Mouse (Mus musculus) kidney, postnatal 0 days (tissue): ENCODE data around the gene Ttc28. TPM values are rescaled to one million over a fixed set of nuclear protein-coding genes. Genes with fewer than 3 reads are reported as not detected.
"Not testable (repeated sequence)": the region's sequence is repeated elsewhere in the genome, so short reads cannot be mapped to it uniquely, and the experiment has no call there.

ENCODE experiments used
- ATAC-seq: fragments of 200-750 bp; cut with Nextera tagmentation; replicated peaks from 2 replicates; pipeline ENCODE4 v1.8.0; 2017; ENCODE audit warnings: low read depth, moderate number of reproducible peaks, moderate TSS enrichment, moderate library complexity; ENCODE audit not compliant: low FRiP score
- DNase-seq: peaks from one replicate; pipeline ENCODE4 v3.0.0-alpha.2; 2016; ENCODE audit warnings: low spot score
- H3K27ac ChIP-seq: fragments of 300-500 bp; sonication (generic); 2 replicates; pipeline ENCODE4 v1.5.1; 2014; ENCODE audit warnings: mild to moderate bottlenecking
- H3K27me3 ChIP-seq: fragments of 300-500 bp; sonication (generic); 2 replicates; pipeline ENCODE4 v1.6.1; 2014; ENCODE audit warnings: low read length, mixed read lengths; ENCODE audit not compliant: insufficient read depth
- H3K36me3 ChIP-seq: fragments of 300-500 bp; sonication (generic); 2 replicates; pipeline ENCODE4 v1.6.1; 2014; ENCODE audit warnings: low read length, mixed read lengths; ENCODE audit not compliant: insufficient read depth
- H3K4me1 ChIP-seq: fragments of 300-500 bp; sonication (generic); replicated peaks from 2 replicates; pipeline ENCODE4 v1.6.1; 2014; ENCODE audit warnings: antibody characterized with exemption, low read length, mixed read lengths; ENCODE audit not compliant: insufficient read depth
- H3K4me2 ChIP-seq: fragments of 300-500 bp; sonication (generic); 2 replicates; pipeline ENCODE4 v1.6.1; 2014; ENCODE audit warnings: mild to moderate bottlenecking, low read length, moderate library complexity, mixed read lengths
- H3K4me3 ChIP-seq: fragments of 300-500 bp; sonication (generic); replicated peaks from 2 replicates; pipeline ENCODE4 v1.5.1; 2014; ENCODE audit warnings: low read depth, low read length
- H3K9ac ChIP-seq: fragments of 300-500 bp; sonication (generic); 2 replicates; pipeline ENCODE4 v1.6.1; 2014; ENCODE audit warnings: low read depth, low read length
- H3K9me3 ChIP-seq: fragments of 300-500 bp; sonication (generic); replicated peaks from 2 replicates; pipeline ENCODE4 v1.6.1; 2016; ENCODE audit warnings: low read length, inconsistent platforms, mixed read lengths
- CTCF ChIP-seq: IDR thresholded peaks from 2 replicates; pipeline ENCODE4 v1.5.1; 2016; ENCODE audit warnings: antibody characterized with exemption, low read depth, mild to moderate bottlenecking, moderate library complexity
- WGBS: fragments of 180-500 bp; shearing (Covaris S2); extraction: QIAGEN DNeasy Blood & Tissue Kit; methylation state at CpG from one replicate; pipeline ENCODE4 v1.1.7; 2014; 5-methylcytosine and 5-hydroxymethylcytosine counted together
- polyA plus RNA-seq: library from polyadenylated mRNA; unstranded; fragments of >200 nt; fragmentation: Nextera tagmentation; extraction: Ambion mirVana; gene quantifications from 2 replicates; pipeline ENCODE4 v1.2.1, GENCODE M21; 2015

Ttc28 gene
- polyA plus RNA-seq, 1 experiment from 2014 or later = 8.1 TPM

DNA sequence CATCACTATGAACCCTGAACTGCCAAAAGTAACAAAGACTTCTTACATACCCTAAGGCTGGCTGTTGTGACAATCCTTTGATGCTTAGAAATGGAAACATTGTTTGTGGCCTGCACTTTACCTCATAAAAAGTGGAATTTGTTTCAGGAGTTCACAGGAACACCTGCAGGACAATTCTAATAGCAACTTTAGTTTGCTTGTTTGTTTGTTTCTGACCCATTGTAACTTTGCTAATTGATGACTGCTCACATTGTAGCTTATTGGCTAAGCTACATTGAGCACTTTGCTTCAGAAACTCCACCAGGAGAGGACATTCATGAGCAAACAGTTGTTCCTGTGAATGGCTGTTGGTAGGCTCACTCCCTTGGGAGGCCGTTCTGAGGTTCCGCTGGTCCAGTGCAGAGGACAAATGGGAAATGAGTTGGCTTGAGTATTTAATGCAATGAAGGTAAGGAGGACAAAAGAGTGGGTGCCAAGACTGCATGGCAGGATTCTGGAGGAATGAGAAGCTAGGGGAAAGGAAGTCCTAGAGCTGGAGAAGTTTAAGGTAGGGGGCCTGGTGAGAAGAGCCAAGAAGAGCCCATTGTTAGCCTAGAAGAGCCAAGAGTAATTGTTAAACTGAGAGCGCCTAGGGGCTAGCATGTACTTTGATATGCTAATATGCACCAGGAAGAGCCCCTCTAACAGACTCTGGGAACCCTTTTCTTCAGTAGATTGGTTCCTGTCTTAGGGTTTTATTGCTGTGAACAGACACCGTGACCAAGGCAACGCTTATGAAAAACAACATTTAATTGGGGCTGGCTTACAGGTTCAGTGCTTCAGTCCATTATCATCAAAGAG is 1.7 kb upstream of the Ttc28 start:
- TF ChIP-seq CTCF = no peak
- WGBS = 57% methylated on average over 5 of the region's 5 CpGs

DNA sequence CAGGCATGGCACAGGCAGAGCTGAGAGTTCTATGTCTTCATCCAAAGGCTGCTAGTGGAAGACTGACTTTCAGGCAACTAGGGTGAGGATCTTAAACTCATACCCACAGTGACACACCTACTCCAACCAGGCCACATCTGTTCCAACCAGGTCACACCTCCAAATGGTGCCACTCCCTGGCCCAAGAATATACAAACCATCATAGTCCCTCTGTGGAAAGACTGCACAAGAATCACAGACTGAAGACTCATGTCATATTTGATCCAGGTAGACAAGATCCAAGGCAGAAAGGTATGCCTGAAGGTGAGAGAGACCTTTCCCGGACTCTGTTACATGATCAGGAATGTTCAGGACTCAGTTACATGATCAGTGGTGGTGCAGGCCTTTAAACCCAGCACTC is 1.1 kb upstream of the Ttc28 start:
- H3K4me2 ChIP-seq, H3K27ac ChIP-seq, H3K9me3 ChIP-seq, H3K9ac ChIP-seq, DNase-seq, H3K27me3 ChIP-seq, ATAC-seq, H3K4me3 ChIP-seq, H3K36me3 ChIP-seq, H3K4me1 ChIP-seq: not testable (repeated sequence)
- WGBS = 97% methylated on average over 1 of the region's 1 CpGs

More for the DNA sequence above, 1.7 kb upstream of the Ttc28 start:
- Histone ChIP-seq H3K27ac (no peak overlapping the region), H3K27me3 (no peaks in the 10 kb centered on the region), H3K9ac (no peak overlapping the region), H3K4me2 (no peak overlapping the region), H3K9me3 (no peaks in the 10 kb centered on the region), H3K4me3 (no peak overlapping the region), H3K4me1 (no peaks in the 10 kb centered on the region), H3K36me3 (no peaks in the 10 kb centered on the region)
- DNase-seq (no peak), ATAC-seq (no peak)

- no peaks in the 10 kb centered on the region for H3K4me1 ChIP-seq
- peak overlapping the region; percentile 72 for H3K4me3 ChIP-seq
- peak overlapping the region; percentile 70 for H3K4me2 ChIP-seq
- TF ChIP-seq CTCF = no peak
- H3K27ac ChIP-seq = peak overlapping the region; percentile 52; the same call in 1 of the 2 replicates
- no peaks in the 10 kb centered on the region for H3K27me3 ChIP-seq
- 60% methylated on average over 7 of the region's 7 CpGs for WGBS
- ATAC-seq (no peak), DNase-seq (no peak)
- H3K36me3 ChIP-seq = no peaks in the 10 kb centered on the region
- H3K9me3 ChIP-seq = no peaks in the 10 kb centered on the region
- H3K9ac ChIP-seq = peak overlapping the region; percentile 87
Observed at GRCm38 (mm10) chr5:110879042-110879441, 561 bp upstream of the Ttc28 start.

DNA sequence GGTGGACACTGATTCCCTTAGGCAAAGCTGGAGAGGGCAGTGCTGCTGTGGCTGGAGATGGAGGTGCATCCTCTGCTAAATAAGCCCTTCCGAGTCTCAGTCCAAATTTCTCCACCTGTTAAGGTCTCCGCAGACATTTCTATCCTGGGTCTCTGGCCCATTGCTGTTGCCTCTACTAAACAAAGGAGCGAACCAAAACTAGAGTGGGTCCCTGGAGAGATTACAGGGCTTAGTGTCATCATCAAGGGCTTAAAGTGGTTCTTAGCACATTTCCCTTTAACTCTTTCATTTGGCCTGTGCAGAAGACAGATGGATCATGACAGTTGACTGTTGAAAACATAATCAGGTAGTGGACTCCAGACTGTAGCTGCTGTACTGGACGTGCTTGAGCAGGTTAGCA is 9.0 kb downstream of the Ttc28 start:
- Histone ChIP-seq H3K36me3 (no peaks in the 10 kb centered on the region), H3K4me1 (no peaks in the 10 kb centered on the region), H3K4me3 (no peak overlapping the region), H3K9me3 (no peaks in the 10 kb centered on the region), H3K27me3 (no peaks in the 10 kb centered on the region), H3K27ac (no peak overlapping the region), H3K4me2 (no peak overlapping the region), H3K9ac (no peak overlapping the region)
- ATAC-seq (no peak), DNase-seq (no peak)
- WGBS = 89% methylated on average over 4 of the region's 4 CpGs
- no peak for TF ChIP-seq CTCF

- Histone ChIP-seq H3K4me1 (no peaks in the 10 kb centered on the region), H3K9ac (no peak overlapping the region), H3K27me3 (no peaks in the 10 kb centered on the region), H3K4me2 (no peak overlapping the region), H3K9me3 (no peaks in the 10 kb centered on the region), H3K4me3 (no peak overlapping the region), H3K27ac (no peak overlapping the region), H3K36me3 (0 out of 2 replicates have a peak, but pooled peaks cover 5% of the 10 kb centered on the region)
- WGBS = 73% methylated on average over 1 of the region's 1 CpGs
- no peak for ATAC-seq
- TF ChIP-seq CTCF = no peak
- no peak for DNase-seq
Observed at GRCm38 (mm10) chr5:110889945-110890344, 10.3 kb downstream of the Ttc28 start.

DNA sequence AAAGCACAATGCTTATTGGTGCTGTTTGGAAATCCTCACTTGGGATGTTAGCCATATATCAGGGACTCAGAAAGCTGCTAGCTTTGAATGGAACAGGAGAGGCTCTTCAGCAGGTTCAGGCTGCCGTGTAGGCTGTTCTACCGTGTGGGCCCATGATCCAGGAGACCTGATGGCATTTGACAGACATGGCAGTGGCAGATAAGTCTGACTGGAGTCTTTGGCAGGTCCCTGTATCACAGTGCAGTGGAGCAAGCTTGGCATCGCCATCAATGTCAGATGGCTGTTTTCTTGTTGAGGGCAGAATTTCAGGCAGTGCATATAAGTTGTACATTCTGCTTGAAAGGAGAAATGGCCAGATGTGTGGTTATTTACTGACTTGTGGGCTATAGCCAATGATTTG is 11.0 kb downstream of the Ttc28 start:
- no peak overlapping the region for H3K9ac ChIP-seq
- no peaks in the 10 kb centered on the region for H3K4me1 ChIP-seq
- TF ChIP-seq CTCF = no peak
- H3K9me3 ChIP-seq = no peaks in the 10 kb centered on the region
- H3K4me3 ChIP-seq = no peak overlapping the region
- no peak for DNase-seq
- 94% methylated on average over 3 of the region's 3 CpGs for WGBS
- no peaks in the 10 kb centered on the region for H3K27me3 ChIP-seq
- no peak overlapping the region for H3K4me2 ChIP-seq
- H3K27ac ChIP-seq = no peak overlapping the region
- H3K36me3 ChIP-seq = 0 out of 2 replicates have a peak, but pooled peaks cover 10% of the 10 kb centered on the region
- ATAC-seq = no peak
